Mouse (Mus musculus) layer of hippocampus, adult 8-10 months (tissue): Measurements from ENCODE around the gene Cped1. TPM values are rescaled to one million over a fixed set of nuclear protein-coding genes. Genes with fewer than 3 reads are reported as not detected.

ENCODE experiments used
- DNase-seq, 2 experiments: peaks; one replicate each; pipeline ENCODE4 v3.0.0; 2022; ENCODE audit warnings: low spot score in 2 of 2
- total RNA-seq, 4 experiments: library from RNA; stranded (reverse); gene quantifications; 2 replicates each; pipeline ENCODE4 v1.2.4; 2022

The Cped1 gene
- total RNA-seq, 4 experiments from 2014 or later, result 2.7 to 4.1 (median 3.1) TPM

DNA sequence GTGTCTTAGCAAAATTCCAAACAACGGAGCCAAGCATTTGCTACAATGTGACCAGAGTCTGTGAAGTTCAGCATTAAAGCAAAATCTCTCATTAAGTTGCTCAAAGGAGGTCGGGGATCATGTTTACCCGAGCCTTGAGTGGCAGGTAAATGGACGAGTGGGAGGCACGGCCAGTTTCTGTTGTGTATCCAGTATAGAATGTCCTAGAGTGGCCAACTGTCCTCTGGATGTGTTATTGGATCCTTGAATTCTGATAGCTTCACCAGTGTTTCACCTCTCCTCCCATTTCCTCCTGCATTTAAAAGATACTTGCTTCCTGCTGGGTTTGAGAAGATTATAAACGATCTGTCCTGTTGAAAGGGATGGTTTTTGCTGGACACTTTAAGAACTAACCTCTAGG is 14.4 kb downstream of the Cped1 start:
- DNase-seq, result no peak

DNA sequence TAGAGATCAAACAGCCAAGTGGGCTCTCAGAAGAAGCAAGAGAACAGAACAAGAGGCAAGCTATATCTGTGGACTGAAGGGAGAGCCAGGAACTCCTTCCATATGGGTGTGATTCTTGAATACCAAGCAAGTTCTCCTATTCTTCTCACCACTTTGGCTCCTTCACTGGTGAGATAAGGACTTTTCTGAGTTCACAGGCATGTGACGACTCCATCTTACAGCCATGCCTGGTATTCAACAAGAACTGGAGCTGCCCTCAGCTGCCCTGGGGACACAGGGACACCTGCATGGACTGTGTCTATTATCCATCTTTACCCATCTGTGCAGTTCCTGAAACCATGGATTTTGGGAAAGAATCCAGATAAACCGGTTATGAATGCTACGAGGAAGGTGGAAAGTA is 15.2 kb downstream of the Cped1 start:
- no peak for DNase-seq

DNA sequence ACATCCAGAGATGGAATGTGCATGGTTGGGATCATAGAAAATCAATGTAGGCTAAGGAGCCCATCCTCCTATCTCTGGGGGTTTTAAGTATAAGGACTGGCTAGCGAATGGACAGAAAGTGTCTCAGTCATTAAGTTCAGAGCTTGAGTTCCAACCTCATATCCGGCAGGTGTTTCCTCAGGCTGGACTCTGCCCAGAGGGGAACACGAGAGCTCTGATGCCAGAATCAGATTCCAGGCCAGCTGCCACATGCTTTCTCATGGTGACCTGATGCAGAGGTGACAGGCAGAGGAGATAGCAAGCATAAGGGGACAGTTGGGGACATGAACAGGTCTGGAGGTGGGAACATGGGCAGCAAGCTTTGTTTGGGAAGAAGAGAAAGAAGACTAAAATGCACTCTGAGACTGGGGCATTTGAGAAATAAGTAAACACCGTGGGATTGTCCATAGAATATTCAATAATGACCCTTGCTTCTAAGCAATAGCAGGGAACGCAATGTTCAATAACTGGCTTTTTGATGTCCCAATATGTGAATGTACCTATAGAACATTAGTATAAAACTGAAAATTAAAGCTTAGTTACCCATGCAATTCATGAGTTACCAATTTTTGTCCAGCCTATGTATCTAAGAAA is 15.7 kb downstream of the Cped1 start:
- DNase-seq, result no peak

DNA sequence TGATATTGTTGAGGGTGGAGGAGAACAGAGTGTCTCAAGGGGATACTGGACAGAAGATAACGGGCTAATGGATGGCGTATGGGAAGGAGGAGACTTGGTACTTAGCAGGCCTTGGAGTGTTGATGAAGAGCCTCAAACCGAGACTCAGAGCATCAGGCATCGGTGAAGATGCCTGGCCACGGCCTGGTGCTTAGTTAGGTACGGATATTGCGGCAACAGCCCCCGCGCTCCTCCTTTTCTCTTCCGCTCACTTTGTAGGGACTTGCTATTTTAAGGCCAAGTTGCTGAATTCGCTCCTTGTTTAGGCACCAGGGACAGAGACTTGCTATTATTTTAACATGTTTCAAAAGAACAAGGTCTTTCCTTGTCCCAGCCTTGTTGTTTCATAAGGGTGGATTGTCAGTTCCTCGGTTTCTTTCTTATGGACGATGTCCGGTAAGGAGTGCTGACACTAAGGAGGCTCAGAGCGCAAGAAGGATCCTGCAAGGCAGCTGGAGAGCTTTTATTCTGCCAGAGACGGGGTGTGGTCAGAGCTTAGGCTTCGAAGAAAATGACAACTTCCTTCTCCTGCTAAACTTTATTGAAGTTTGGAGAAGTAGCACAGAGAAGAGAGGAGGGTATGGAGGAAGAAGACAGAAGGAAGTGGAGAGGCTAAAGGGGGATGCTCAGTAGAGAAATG is 16.9 kb downstream of the Cped1 start:
- DNase-seq, result no peak

DNA sequence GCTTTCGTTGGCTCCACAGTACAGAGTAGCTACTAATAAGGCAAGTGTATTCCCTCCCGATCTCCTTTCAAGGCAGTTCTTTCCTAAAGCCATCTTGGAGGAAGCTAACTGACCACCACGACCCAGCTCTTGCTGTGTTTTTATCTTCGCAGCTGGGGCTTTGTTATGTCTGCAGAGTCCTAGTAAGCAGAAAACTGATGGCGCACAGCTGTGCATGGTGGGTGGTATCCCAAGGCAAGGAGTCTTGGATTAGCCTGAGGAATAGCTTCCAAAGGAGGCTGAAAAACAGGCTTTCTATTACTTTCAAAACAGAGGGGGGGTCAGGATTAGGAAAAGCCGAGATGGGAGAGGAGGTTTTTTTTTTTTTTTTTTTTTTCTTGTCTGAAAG is 17.5 kb downstream of the Cped1 start:
- DNase-seq, result no peak

DNA sequence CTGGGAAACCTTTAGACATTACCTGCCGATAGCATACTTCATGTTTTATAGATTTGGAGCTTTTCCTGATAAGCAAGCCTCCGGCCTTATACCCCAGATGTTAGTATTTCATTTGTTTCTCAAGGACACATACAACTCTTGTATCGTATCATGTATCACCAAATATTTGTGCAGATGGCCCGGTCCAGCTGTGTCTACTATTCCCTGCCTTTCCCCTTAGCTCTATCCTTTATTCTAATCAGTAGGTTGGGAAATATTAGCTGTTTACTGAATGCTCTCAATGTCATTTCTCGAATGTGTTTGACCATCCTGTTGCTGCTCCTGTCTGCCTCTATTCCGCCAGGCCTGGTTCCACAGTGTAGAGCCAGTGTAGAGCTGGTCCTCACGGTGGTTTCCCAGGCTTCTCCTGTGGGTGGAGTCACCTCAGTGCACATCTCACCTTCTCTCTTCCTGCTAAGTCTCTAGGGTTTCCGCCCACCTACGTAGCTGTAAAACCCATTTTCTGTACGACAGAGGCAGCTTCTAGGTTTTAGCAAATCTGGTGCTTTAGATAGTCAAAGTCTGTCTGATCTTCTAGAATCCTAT is 18.3 kb downstream of the Cped1 start:
- no peak for DNase-seq

DNA sequence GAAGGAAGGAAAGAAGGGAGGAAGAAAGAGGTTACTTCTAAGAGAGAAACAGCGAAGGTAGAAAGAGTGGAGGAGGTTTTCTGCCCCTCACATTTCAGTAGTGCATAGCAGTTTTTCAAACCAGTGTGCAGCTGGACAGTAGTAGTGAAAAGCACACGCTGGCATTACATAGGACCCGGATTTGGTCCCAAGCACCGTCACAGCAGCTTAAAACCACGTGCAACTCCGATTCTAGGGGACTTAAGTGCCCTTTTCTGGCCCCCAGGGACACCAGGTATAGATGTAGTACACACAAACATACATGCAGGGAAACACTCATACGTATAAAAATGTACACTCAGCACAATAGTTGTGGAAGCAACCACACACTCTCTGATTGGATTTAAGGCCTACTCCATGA is 22.6 kb downstream of the Cped1 start:
- no peak for DNase-seq

DNA sequence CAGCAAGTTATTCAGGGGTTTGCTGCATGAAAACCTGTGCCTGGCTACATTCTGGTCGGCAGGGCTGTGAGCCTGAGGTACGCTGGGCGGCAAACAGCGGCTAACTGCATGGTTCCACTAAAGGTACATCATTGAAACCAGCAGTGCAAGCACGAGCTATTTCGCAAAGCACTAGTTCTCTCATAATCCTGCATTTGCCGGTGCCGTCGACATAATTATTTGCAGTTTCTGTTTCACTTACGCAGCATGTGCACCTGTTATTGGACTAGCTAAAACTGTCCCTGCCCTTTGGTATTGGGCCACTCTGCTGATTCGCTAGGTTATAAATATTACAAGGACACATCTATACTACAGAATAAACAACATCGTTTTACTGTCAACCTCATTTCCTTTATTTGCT is 24.5 kb downstream of the Cped1 start:
- no peak for DNase-seq

DNA sequence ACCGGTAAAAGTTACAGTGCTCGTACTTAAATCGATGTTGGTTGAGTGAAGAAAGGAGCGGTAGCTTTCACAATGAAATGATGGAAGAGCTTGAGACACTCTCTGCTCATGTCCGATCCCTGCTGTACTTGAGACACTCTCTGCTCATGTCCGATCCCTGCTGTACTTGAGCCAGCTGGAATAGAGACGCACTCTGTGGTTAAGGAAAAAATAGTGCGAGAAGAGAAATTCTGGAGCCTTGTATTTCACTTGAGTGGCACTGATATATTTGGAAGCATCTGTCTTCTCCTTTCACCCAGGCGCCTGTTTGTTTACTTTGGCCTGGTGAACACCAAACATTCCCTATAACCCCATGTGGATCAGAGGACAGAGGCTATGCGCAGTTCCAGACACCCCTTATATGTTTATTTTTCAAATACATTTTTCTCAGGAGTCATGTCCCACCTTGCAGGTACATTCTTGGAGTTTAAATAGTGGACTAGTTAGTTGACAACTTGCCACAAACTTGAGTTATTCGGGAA is 25.1 kb downstream of the Cped1 start:
- no peak for DNase-seq

DNA sequence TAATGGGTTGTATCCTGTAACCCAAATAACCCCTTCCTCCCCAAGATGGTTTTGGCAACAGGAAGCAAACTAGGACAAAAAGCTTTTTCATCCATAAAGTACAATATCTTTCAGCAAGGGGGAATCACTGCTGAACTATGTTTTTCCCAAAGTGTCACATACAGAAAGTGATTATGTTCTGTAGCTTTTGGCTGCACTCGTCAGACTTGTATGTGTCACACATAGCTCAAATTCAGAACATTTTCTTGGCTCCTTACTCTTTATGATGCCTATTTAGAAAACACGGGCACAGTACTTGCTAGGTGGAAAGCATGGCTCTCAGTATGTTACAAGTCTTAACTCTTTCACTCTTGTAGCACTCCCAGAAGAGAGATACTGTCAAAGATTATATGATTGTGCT is 25.8 kb downstream of the Cped1 start:
- DNase-seq, result no peak

DNA sequence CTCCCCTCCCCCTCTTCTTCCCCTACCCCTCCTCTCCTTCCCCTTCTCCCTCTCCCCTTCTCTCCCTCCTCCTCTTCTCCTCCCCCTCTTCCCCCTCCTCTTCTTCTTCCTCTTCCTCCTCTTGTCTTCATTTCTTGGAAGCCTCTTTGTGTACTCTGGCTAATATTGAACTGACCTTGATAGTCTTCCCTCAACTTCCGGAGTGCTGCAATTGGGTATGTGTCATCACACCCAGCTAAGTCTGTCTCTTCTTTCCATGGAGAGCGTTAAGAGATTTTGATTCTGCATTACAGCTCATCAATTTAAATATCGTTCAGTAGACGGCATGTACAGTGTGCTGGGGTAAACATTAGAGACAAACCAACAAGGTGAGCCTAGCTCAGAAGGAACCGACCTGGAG is 26.4 kb downstream of the Cped1 start:
- DNase-seq, result no peak

DNA sequence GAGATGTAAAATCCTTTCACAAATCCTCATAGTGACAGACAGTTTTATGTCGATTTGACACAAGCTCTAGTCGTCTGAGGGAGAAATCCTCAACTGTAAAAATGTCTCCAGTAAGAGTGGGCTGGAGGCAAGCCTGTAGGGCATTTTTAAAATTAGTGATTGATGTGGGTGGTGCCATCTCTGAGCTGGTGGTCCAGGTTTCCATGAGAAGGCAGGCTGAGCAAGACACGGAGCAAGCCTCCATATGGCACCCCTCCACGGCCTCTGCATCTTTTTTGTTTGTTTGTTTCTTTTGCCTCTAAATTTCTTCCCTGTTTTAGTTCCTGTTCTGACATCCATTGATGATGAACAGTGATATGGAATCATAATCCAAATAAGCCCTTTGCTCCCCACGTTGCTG is 26.8 kb downstream of the Cped1 start:
- DNase-seq, result no peak

DNA sequence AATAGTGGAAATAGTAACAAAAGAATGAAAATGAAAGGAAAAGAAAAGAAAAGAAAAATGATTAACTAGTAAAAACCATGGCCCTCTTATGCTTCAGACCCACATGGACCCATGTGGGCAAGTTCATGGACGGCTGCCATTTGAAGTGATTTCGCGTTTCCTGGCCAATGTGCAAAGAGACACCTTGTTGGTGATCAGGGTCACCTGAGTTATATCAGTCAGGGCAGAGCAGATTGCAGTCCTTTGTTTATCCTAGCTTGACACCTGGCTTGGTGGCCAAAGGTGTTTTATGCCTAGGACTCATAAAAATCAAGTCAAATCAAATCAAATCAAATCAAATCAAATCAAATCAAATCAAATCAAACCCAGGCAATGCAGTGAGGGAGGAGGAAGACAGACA is 27.7 kb downstream of the Cped1 start:
- no peak for DNase-seq

DNA sequence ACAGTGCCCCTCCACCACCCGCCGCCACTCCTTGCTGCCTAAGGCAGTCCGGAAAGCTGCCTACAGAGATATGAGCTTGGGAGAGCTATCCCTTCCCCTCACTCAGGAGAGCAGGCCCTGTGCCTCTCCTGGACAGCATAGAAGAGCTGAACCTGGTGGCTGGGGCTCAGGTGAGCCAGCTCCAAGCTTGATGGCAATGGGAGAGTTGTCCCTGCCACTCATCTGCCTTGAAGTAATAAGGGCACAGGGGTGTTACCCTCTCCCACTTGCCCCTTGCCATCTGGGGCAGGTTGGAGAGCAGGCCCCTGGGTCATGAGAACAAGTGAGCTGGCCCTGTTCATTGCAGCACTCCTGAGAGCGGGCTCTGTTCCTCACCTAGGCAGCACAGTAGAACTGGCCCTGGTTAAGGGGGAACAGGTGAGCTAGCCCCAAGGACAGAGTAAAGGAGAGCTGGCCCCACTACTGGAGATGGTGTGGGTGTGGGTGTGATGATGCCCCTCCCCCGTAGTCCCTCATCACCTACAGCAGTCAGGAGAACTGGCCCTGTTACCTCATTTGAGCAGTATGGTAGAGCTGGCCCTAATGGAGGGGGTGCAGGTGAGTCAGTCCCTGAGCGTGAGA is 28.7 kb downstream of the Cped1 start:
- DNase-seq, result no peak

DNA sequence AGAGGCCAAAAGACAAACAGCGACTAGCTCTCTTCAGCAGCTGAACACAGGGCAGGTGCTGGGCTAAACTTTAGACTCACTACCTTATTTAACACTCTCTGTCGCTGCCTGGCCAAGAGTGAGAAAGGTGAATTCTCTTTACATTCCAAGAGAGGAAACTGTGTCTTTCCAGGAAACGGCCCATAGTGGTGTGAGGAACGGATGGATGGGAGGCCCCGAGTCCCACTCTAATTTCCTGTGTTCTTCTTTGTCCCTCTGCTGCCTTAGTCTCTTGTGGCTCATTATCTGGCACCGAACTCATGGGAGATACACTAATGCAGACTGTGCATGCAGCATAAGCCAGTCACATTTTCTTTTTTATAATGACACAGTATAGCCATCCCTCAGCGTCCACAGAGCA is 31.9 kb downstream of the Cped1 start:
- no peak for DNase-seq

DNA sequence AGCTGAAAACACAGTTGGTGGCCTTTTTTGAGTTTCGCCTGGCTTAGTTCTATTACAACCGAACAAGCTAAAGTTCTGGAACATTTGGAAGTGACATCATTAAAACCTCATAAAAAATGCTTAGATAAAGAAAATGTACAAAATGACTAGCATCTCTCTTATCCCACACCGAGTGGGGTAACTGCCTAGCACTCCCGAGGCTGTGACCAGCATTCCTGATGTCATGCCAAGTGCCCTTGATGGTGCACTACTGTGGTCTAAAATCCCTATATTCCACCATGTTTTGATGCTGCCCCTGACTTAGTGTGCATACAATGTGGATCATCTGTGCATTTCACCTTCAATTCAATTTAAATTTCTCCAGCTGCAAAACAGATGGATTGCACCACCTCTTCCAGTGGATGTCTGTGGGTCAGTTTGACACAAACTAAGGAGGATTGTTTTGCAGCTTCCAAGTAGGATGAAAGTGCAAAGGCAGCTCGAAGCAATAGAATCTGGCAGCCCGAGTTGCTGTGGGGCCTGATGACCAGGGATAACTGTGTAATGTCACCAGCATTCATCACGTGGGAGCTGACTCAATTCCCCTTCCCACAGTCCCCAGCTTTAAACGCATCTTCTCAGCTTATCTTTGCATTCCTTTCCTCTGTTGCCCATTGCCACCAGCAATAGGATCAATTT is 33.2 kb downstream of the Cped1 start:
- no peak for DNase-seq

DNA sequence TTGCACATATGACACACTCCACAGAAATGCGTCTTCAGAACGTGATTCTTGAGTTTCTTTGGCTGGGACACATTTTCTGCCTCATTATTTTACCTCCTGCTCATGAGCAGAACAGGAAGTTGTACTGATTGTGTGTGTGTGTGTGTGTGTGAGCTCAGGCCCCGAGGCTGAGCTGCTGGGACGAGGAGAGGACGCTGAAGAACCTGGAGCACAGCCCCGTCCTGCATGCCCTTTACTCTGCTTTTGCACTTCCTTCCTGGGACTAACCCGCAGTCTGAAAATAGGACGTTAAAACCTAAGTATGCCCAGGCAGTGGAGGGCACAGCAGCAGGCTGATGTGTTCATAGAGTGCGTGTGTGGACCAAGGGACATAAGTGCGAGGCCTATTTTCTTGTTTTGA is 33.9 kb downstream of the Cped1 start:
- no peak for DNase-seq

DNA sequence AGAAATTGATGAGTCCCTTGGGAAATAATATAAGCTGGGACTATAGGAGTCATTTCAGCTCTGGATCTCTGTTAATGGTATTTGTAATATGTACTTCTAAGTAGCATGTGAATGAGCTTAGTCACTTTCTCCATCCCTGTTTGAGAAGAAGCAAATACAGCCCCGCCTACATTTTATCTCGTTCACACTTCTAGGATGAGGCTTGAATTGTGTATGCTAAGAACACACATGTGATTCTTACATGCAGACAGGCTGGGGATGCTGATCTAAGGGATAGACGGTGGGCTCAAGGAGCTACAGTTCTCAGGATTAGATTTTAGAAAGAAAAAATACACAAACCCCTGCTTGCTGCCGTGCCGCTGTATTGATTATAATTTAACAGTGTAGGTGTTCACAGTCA is 35.0 kb downstream of the Cped1 start:
- DNase-seq, result no peak

DNA sequence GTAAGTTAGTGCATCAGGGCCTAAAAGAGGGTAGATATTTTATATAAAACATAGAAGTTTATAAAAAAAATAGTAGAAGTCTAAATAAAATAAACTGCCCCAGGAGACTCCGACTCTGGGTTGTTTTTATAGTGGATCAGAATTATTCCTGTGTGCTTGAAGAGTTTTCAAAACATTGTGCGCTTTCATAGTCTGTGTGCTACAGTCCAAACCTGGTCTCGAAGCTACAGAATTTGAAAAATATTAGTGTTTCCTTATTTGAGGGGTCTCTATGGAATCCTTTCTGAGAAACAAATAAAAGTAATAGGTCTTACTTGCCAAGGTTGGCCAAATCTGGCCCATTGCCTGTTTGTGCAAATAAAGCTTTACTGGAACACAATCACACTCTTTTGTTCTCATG is 35.6 kb downstream of the Cped1 start:
- DNase-seq, result no peak

DNA sequence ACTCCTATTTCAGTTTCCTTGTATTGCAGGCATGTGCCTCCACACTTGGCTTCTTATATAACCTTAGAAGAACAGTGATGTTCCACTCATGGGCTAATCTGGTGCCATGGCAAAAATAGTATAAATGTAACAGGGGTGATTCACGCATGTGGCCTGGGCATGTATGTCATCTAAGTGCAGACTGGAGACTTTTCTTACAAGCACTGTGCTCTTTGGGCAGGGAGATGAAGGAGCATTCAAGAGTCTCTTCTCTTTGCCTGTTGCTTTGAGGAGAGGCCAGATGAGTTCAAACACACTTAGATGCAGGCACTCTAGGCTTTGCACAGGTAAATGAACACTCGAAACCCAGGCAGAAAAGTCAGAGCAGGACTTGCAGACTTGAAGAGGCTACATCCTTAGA is 38.5 kb downstream of the Cped1 start:
- DNase-seq, result no peak

DNA sequence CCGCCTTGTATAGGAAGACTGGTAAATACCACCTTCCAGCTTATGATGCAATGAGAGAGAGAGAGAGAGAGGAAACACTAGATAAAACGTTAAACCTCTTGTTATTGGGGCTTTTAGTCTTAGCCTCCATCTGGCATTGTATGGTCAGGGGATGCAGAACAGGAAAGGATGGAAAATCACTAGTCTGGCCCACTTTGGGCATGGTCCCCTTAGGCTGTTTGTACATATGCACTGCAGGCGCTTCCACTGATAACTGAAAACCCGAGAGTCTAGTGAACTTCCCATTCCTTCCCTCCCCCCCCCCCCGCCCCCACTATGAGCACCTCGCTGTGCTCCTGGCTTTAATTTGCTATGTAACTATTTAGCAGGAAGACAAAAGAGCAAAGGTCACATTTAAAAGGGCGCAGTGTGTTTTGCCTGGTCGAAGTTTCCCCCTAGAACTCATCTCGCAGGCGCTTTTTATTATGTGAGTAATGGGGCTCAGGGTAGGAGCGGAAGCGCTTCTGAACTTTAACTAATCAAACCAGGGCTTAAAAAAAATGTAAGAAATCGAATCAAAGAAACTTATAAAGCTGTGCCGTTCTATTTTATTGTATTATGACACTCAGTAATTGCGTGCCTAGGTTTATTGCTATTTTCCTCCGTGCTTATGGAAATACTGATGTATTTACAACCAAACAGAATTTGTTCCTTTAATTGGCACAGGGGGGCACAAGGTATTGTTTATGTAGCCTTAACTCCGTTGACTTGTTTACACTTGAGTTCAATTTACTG is 40.1 kb downstream of the Cped1 start:
- no peak for DNase-seq
